Mouse (Mus musculus) right cerebral cortex, postnatal 14 days (tissue): ENCODE measurements around the gene Nemf.

Experiments used
- DNase-seq: peaks from one replicate; pipeline ENCODE4 v3.0.0; 2022

Nemf gene

GRCm38 (mm10) chr12:69300391-69300790 is 56.6 kb downstream of the Nemf start:
- no peak for DNase-seq

DNA sequence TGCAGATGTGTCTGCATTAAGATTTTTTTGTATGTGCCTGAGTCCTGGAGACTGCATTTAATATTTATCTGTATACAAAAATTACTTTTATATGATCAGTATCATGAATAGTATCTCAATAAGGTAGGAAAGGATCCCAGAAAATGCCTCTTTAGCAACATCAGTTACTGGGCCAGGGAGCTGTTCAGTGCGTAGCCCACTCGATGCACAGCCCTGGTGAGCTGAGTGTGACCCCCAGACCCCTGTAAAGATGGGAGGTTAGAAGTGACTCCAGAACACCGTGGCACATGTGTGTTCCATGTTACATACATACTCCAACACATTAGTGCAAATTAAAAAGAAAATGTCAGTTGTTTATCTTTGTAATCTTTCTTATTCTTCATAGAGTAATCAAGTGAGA is 57.1 kb downstream of the Nemf start:
- DNase-seq: no peak

DNA sequence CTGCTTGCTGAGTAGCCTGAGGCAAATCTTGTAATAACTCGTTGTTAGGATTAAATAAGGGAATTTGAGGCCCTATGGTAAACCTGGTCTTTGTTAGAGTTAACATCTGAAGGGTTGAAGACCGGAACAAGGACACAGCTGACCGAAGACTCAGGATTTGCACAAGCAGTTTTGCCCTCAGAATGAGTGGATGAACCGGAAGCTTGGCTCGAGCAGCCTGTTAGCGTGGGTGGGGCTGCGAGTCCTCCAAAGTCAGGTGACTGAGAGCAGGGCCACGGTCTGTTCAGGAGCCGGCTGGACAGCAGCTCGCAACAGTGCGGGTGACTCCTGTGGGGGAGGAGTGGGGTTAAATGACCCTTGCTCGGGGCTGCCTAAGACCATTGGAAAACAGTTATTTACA is 57.7 kb downstream of the Nemf start:
- DNase-seq: no peak

- DNase-seq: no peak
These were observed 58.7 kb downstream of the Nemf start for GRCm38 (mm10) chr12:69298281-69298680.

- no peak for DNase-seq
These were observed 59.4 kb downstream of the Nemf start for GRCm38 (mm10) chr12:69297411-69298150.

- peak; percentile 90 for DNase-seq
These were observed 60.2 kb downstream of the Nemf start, which contains the start of gene Klhdc2 for GRCm38 (mm10) chr12:69296511-69297410. Gene Klhdc2 (plus strand): TSS chr12:69296681.

GRCm38 (mm10) chr12:69295651-69296050 is 61.3 kb downstream of the Nemf start:
- DNase-seq: no peak

GRCm38 (mm10) chr12:69294936-69295335 is 62.0 kb downstream of the Nemf start:
- DNase-seq: no peak

- DNase-seq: no peak
These were observed 63.1 kb downstream of the Nemf start for GRCm38 (mm10) chr12:69293815-69294214.

GRCm38 (mm10) chr12:69292401-69292800 is 64.6 kb downstream of the Nemf start:
- no peak for DNase-seq

DNA sequence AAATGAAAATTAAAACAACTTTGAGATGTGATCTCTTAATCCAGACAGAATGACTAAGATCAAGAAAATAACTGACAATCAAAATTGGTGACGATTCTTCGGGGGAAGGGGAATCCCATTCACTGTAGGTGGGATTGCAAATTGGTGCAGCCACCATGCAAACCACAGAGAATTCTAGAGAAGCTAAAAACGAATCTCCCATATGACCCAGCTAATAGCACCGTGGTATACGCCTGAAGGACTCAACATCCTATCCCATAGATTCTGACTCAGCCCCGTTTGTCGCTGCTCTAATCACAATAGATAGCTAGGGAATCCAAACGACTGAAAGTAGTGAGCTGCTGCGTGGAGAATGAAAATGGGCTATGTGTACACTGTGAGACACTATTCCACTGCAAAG is 68.3 kb downstream of the Nemf start:
- DNase-seq: no peak

DNA sequence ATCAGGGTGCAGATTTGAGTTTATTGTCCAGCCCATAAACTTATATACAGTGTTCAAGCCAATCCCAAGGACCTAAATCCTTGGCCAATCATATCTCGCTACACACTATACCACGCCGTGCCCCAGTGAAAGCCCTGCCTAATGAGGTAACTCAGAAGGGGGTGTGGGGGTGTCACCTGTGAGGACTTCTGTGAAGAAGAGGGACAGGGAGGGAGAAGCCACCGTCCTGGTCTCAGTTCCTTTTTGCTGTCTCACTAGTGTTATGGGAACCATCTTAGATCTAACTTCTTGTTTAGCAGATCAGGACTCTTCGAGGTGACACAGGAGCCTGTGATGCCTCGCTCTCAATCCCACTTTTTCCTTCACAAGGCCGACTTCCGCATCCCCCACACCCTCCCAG is 69.4 kb downstream of the Nemf start:
- no peak for DNase-seq

DNA sequence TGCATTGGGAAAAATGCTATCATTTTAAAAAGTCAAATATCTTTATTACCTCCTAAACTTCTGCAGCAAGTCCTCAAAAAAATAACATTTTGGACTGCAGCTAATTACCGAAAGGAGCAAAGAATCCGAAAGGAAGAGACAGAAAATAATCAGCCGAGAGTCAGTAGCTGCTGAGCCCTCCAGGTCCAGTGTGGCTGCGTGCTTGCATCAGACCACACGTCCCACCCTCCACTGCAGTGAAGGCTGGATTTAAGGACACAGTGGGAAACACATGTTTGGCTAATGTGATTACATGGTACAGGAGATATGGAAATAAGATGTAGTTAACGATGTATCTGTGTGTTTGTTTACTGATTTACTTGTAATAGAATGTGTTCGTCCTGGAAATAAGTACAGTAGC is 73.8 kb downstream of the Nemf start:
- DNase-seq: no peak

DNA sequence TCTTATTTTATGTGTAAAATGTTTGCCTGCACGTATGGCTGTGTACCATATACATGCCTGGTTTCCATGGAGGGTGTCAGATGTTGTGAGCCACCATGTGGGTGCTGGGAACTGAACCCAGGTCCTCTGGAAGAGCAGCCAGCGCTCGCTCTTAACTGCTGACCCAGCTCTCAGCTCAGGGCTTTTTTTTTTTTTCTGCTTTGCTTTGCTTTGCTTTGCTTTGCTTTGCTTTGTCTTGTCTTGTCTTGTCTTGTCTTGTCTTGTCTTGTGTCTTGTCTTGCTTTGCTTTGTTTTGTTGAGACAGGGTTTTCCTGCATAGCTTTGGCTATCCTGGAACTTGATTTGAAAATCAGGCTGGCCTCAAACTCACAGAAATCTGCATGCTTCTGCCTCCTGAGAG is 76.0 kb downstream of the Nemf start:
- DNase-seq: no peak

- DNase-seq: no peak
These were observed 77.0 kb downstream of the Nemf start for GRCm38 (mm10) chr12:69279931-69280469.

DNA sequence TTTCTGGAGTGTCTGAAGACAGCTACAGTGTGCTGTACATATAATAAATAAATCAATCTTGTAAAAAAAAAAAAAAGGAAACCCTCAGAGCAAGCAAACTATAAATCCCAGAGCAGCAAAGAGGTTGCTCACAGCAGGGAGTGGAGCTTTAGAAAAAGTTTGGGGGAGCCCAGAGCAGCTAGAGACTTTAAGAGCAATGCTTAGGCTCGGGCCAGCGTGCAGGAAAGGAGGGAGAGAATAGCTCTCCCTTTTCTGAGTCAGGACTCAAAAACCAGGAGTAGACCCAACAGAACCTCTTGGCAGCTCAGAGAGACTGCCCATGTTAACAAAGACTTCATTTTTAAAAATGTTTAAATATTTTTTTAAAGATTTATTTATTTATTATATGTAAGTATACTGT is 88.0 kb downstream of the Nemf start:
- no peak for DNase-seq

GRCm38 (mm10) chr12:69267956-69268632 is 88.9 kb downstream of the Nemf start:
- DNase-seq: no peak

- DNase-seq: no peak
These were observed 91.9 kb downstream of the Nemf start for GRCm38 (mm10) chr12:69265031-69265430.

- DNase-seq: no peak
These were observed 94.7 kb downstream of the Nemf start for GRCm38 (mm10) chr12:69262251-69262650.
